Mouse (Mus musculus) spleen, adult 2 months (tissue): ENCODE measurements around the gene Foxl2. TPM values are rescaled to one million over a fixed set of nuclear protein-coding genes. Genes with fewer than 3 reads are reported as not detected.
A peak's percentile ranks its signal among the peaks of the same experiment; 100 is the strongest.

ENCODE experiments used
- DNase-seq, 2 experiments: peaks; one replicate each; pipeline versions ENCODE4 v3.0.0 to v3.0.0-alpha.2; 2012 to 2021; ENCODE audit warnings: low spot score in 2 of 2, low read depth in 1 of 2
- H3K27ac ChIP-seq: fragments of 200-500 bp; 2 replicates; pipeline ENCODE4 v1.5.1; 2012; ENCODE audit warnings: low read length, inconsistent platforms; ENCODE audit not compliant: insufficient read depth
- H3K27me3 ChIP-seq: fragments of 200-500 bp; 2 replicates; pipeline ENCODE4 v1.6.1; 2012; ENCODE audit warnings: mild to moderate bottlenecking, moderate library complexity, low read length, inconsistent platforms; ENCODE audit not compliant: control insufficient read depth, insufficient read depth
- H3K36me3 ChIP-seq: fragments of 200-500 bp; 2 replicates; pipeline ENCODE4 v1.6.1; 2012; ENCODE audit warnings: mild to moderate bottlenecking, low read length, inconsistent platforms; ENCODE audit not compliant: control insufficient read depth, insufficient read depth
- H3K4me1 ChIP-seq: fragments of 200-500 bp; 2 replicates; pipeline ENCODE4 v1.6.1; 2011; ENCODE audit warnings: inconsistent platforms; ENCODE audit not compliant: control insufficient read depth, insufficient read depth, insufficient read length
- H3K4me3 ChIP-seq: fragments of 200-500 bp; 2 replicates; pipeline ENCODE4 v1.5.1; 2011; ENCODE audit warnings: mild to moderate bottlenecking, inconsistent platforms; ENCODE audit not compliant: insufficient read depth, insufficient read length; ENCODE audit errors: extremely low read depth
- CTCF ChIP-seq: fragments of 200-500 bp; IDR thresholded peaks from 2 replicates; pipeline ENCODE4 v1.5.1; 2011; ENCODE audit warnings: mild to moderate bottlenecking, inconsistent platforms; ENCODE audit not compliant: insufficient read depth, insufficient read length, insufficient replicate concordance; ENCODE audit errors: extremely low read depth
- POLR2A ChIP-seq: fragments of 200-500 bp; IDR thresholded peaks from 2 replicates; pipeline ENCODE4 v1.6.1; 2011; ENCODE audit warnings: low read depth, low read length, inconsistent platforms
- WGBS: fragments of 180-500 bp; shearing (Covaris S2); methylation state at CpG from one replicate; pipeline ENCODE4 v1.1.7; 2018; 5-methylcytosine and 5-hydroxymethylcytosine counted together
- polyA plus RNA-seq: library from polyadenylated mRNA; depleted of rRNA; stranded (reverse); fragments of >200 nt; gene quantifications from 2 replicates; pipeline ENCODE4 v1.2.3, GENCODE M21; 2012

Gene Foxl2
- polyA plus RNA-seq, 1 experiment = not detected

DNA sequence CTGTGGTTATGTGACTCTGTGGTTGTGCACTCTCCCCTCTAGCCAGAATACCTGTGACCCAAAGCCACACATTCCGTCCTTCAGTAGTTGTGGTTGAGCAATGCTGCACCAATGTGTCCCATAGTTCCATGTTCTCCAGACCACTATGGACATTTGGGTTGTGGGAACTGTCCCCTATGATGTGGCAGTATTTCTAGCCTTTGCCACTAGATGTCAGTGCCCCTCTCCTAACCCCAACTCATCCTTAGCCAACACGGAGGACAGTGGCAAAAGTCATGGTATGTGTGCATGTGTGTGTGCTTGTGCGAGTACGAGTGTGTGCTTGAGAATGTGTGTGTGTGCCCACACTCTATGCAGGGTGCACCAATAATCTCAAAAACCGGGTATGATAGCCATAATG is 21.4 kb downstream of the Foxl2 start:
- Histone ChIP-seq H3K27ac (no peak overlapping the region), H3K36me3 (no peaks in the 10 kb centered on the region), H3K27me3 (peaks cover 19% of the 10 kb centered on the region), H3K4me1 (peaks cover 5% of the 10 kb centered on the region), H3K4me3 (no peak overlapping the region)
- no peak for TF ChIP-seq CTCF
- TF ChIP-seq POLR2A = no peak
- WGBS = 40% methylated on average over 5 of the region's 5 CpGs
- no peak for DNase-seq

DNA sequence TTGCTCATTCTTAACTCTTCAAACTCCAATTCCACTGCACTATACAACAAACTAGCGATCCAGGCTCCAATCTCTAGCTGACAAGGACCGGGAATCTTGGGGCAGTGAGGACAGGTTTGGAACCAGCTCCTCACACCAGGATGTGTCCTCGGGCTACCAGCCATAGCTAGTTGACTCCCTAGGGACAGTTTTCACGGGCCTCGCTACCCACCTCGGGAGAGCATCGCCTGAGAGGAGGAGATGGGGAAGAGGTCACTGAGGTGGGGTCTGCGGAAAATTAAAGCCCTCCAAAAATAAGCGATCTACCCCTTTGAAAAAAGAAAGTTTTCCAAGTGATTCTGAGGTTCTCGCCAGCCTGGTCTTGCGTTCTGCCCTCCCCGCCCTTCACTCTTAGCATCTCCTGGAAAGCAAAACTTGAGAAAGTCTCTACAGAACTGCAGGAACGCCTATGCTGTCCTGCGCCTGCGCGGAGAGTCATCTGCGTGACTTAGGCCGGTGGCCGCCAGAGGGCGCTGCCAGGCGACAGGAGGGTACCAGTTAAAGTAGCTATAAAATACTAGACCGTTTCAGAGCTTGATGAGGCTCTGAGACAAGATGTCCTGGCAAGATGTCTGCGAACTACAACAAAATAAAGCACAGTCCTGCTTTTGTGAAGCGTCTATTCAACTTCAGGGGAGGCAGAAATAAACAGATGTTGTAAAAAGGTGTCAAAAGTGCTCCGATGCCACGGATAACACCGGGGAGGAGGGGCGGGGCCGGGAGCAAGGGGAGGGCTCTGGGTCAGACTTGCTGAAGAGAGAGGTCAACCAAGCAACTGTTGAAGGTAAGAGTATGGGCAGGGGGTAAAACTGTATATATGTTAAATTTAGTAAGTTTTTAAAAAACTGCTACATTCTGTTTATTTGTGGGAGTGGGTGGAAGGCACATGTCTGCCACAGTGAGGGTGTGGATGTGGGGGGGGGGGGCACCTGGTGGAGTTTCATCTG is 24.6 kb downstream of the Foxl2 start:
- Histone ChIP-seq H3K4me1 (no peaks in the 10 kb centered on the region), H3K27ac (no peak overlapping the region), H3K36me3 (no peaks in the 10 kb centered on the region), H3K27me3 (peaks cover 3% of the 10 kb centered on the region; the same call in 1 of the 2 replicates), H3K4me3 (no peak overlapping the region)
- TF ChIP-seq CTCF (peak; percentile 98), POLR2A (no peak)
- 7% methylated on average over 29 of the region's 29 CpGs for WGBS
- peak; percentile 78 to 90 for DNase-seq

- TF ChIP-seq POLR2A (peak; percentile 60), CTCF (no peak)
- DNase-seq = peak; percentile 96 to 100
- WGBS = 1% methylated on average over 45 of the region's 45 CpGs
- peak within 1 kb of the TSS; percentile 77 for H3K4me3 ChIP-seq
- peaks cover 2% of the 10 kb centered on the region for H3K4me1 ChIP-seq
- H3K36me3 ChIP-seq = no peaks in the 10 kb centered on the region
- H3K27ac ChIP-seq = peak within 1 kb of the TSS; percentile 62; the same call in 1 of the 2 replicates
- H3K27me3 ChIP-seq = no peaks in the 10 kb centered on the region
Observed at GRCm38 (mm10) chr9:98985800-98986475, 30.9 kb downstream of the Foxl2 start, which contains the start of gene Faim. Faim (plus strand) TSS chr9:98986373.

DNA sequence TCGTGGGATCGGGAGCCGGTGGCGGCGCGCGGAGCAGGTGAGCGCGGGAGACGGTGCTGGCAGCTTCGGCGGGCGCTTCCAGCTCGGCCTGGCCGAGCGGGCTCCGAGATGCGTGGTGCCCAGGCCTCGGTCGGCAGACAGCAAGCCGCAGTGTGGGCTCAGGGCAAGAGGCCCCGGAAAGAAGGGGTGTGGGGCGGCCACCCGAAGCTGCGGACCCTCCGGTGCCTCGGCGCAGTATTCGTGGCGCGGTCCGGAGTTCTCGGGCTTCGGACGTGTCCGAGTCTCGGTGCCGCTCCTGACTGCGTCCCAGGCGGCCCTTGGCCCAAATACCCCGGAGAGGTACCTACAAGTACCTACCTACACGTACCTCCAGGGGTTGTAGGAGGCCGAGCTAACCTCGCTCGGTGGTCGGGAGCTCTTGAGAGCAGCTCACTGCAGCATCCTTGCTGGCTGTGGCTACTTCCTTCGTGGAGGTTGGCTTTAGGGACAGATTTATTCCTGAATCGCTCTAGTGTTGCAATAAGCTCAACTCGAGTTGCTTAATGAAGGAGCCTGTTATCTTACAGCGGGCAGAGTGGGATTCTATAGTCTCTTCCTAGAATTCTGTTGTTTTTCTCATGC is 31.5 kb downstream of the Foxl2 start:
- peak overlapping the region; percentile 77 for H3K4me3 ChIP-seq
- no peak overlapping the region for H3K27ac ChIP-seq
- TF ChIP-seq CTCF = no peak
- TF ChIP-seq POLR2A = no peak
- H3K4me1 ChIP-seq = peaks cover 2% of the 10 kb centered on the region
- H3K27me3 ChIP-seq = no peaks in the 10 kb centered on the region
- no peak for DNase-seq
- no peaks in the 10 kb centered on the region for H3K36me3 ChIP-seq
- WGBS = under 1% methylated on average over 49 of the region's 50 CpGs

- Histone ChIP-seq H3K4me3 (peak overlapping the region; percentile 77; the same call in 1 of the 2 replicates), H3K4me1 (peaks cover 2% of the 10 kb centered on the region), H3K36me3 (no peaks in the 10 kb centered on the region), H3K27me3 (no peaks in the 10 kb centered on the region), H3K27ac (no peak overlapping the region)
- TF ChIP-seq POLR2A (no peak), CTCF (no peak)
- DNase-seq = no peak
- whole genome bisulfite sequencing = 54% methylated on average over 9 of the region's 9 CpGs
Observed at GRCm38 (mm10) chr9:98987131-98987530, 32.0 kb downstream of the Foxl2 start.

GRCm38 (mm10) chr9:98994103-98994502 is 39.0 kb downstream of the Foxl2 start:
- Histone ChIP-seq H3K36me3 (peaks cover 14% of the 10 kb centered on the region), H3K27me3 (no peaks in the 10 kb centered on the region), H3K4me3 (no peak overlapping the region), H3K4me1 (peaks cover 6% of the 10 kb centered on the region; the same call in 1 of the 2 replicates), H3K27ac (0 out of 2 replicates have a peak overlapping the region, but pooled peaks have one; percentile 9)
- no peak for TF ChIP-seq CTCF
- no peak for TF ChIP-seq POLR2A
- 77% methylated on average over 4 of the region's 4 CpGs for WGBS
- no peak for DNase-seq
